Mouse (Mus musculus) thymus, adult 2 months (tissue): ENCODE measurements at regions not wholly inside any gene's neighbourhood (a gene's known extent, or its start where the extent isn't known, plus 50 kb on each side); places are given as distances from the start of the nearest gene placed in this dataset.

Experiments used
- DNase-seq: peaks from one replicate; pipeline ENCODE4 v3.0.0; 2021
- H3K27ac ChIP-seq: fragments of 200-500 bp; 2 replicates; pipeline ENCODE4 v1.5.1; 2012; ENCODE audit warnings: low read length, control low read depth; ENCODE audit not compliant: control insufficient read depth, insufficient read depth
- H3K27me3 ChIP-seq: fragments of 200-500 bp; 2 replicates; pipeline ENCODE4 v1.6.1; 2012; ENCODE audit warnings: mild to moderate bottlenecking, low read length, moderate library complexity, mixed read lengths; ENCODE audit not compliant: control insufficient read depth, insufficient read depth
- H3K36me3 ChIP-seq: fragments of 200-500 bp; 2 replicates; pipeline ENCODE4 v1.6.1; 2012; ENCODE audit warnings: mild to moderate bottlenecking, low read length, moderate library complexity; ENCODE audit not compliant: control insufficient read depth, insufficient read depth
- H3K4me1 ChIP-seq: fragments of 200-500 bp; replicated peaks from 2 replicates; pipeline ENCODE4 v1.6.1; 2012; ENCODE audit warnings: low read length; ENCODE audit not compliant: control insufficient read depth, insufficient read depth
- H3K4me3 ChIP-seq: fragments of 200-500 bp; 2 replicates; pipeline ENCODE4 v1.5.1; 2012; ENCODE audit warnings: mild to moderate bottlenecking, low read length, control low read depth, moderate library complexity; ENCODE audit not compliant: control insufficient read depth, insufficient read depth
- CTCF ChIP-seq: fragments of 200-500 bp; IDR thresholded peaks from 2 replicates; pipeline ENCODE4 v1.5.1; 2012; ENCODE audit warnings: mild to moderate bottlenecking, control low read depth, low read length, moderate library complexity, borderline replicate concordance; ENCODE audit not compliant: control insufficient read depth, poor library complexity, insufficient read depth; ENCODE audit errors: extremely low read depth
- POLR2A ChIP-seq: fragments of 200-500 bp; IDR thresholded peaks from 2 replicates; pipeline ENCODE4 v1.6.1; 2012; ENCODE audit warnings: mild to moderate bottlenecking, low read length, control low read depth, moderate library complexity; ENCODE audit not compliant: control insufficient read depth, poor library complexity, insufficient read depth; ENCODE audit errors: extremely low read depth
- WGBS: fragments of 180-500 bp; shearing (Covaris S2); methylation state at CpG from one replicate; pipeline ENCODE4 v1.1.7; 2018; 5-methylcytosine and 5-hydroxymethylcytosine counted together

GRCm38 (mm10) chr5:119052354-119052996, 492.0 kb downstream of the Med13l start:
- no peaks in the 10 kb centered on the region for H3K4me1 ChIP-seq
- no peaks in the 10 kb centered on the region for H3K36me3 ChIP-seq
- DNase-seq: no peak
- no peaks in the 10 kb centered on the region for H3K27me3 ChIP-seq
- TF ChIP-seq POLR2A: no peak
- no peak for TF ChIP-seq CTCF
- no peak overlapping the region for H3K27ac ChIP-seq
- no peak overlapping the region for H3K4me3 ChIP-seq
- WGBS: 44% methylated on average over 11 of the region's 11 CpGs

- 93% methylated on average over 8 of the region's 8 CpGs for WGBS
- H3K27ac ChIP-seq: no peak overlapping the region
- no peak overlapping the region for H3K4me3 ChIP-seq
- no peaks in the 10 kb centered on the region for H3K27me3 ChIP-seq
- DNase-seq: peak; percentile 6
- H3K36me3 ChIP-seq: no peaks in the 10 kb centered on the region
- H3K4me1 ChIP-seq: no peaks in the 10 kb centered on the region
- no peak for TF ChIP-seq POLR2A
- TF ChIP-seq CTCF: no peak
These were observed 493.3 kb downstream of the Med13l start for GRCm38 (mm10) chr5:119053738-119054137.

- Histone ChIP-seq H3K4me1 (no peaks in the 10 kb centered on the region), H3K27me3 (no peaks in the 10 kb centered on the region), H3K36me3 (no peaks in the 10 kb centered on the region), H3K27ac (no peak overlapping the region), H3K4me3 (no peak overlapping the region)
- no peak for DNase-seq
- WGBS: 81% methylated on average over 6 of the region's 6 CpGs
- no peak for TF ChIP-seq POLR2A
- TF ChIP-seq CTCF: no peak
These were observed 493.9 kb downstream of the Med13l start for GRCm38 (mm10) chr5:119054393-119054792.

GRCm38 (mm10) chr5:119055430-119055829, 495.0 kb downstream of the Med13l start:
- Histone ChIP-seq H3K27me3 (no peaks in the 10 kb centered on the region), H3K4me1 (no peaks in the 10 kb centered on the region), H3K27ac (no peak overlapping the region), H3K4me3 (no peak overlapping the region), H3K36me3 (no peaks in the 10 kb centered on the region)
- 65% methylated on average over 12 of the region's 12 CpGs for WGBS
- no peak for TF ChIP-seq CTCF
- TF ChIP-seq POLR2A: no peak
- no peak for DNase-seq

GRCm38 (mm10) chr5:119057813-119058212, 497.3 kb downstream of the Med13l start:
- no peak for TF ChIP-seq CTCF
- no peak for TF ChIP-seq POLR2A
- H3K36me3 ChIP-seq: no peaks in the 10 kb centered on the region
- no peak overlapping the region for H3K27ac ChIP-seq
- no peaks in the 10 kb centered on the region for H3K4me1 ChIP-seq
- no peaks in the 10 kb centered on the region for H3K27me3 ChIP-seq
- WGBS: 98% methylated on average over 4 of the region's 4 CpGs
- no peak for DNase-seq
- H3K4me3 ChIP-seq: no peak overlapping the region

GRCm38 (mm10) chr5:119058231-119058851, 497.9 kb downstream of the Med13l start:
- DNase-seq: no peak
- 59% methylated on average over 10 of the region's 10 CpGs for WGBS
- TF ChIP-seq CTCF (no peak), POLR2A (no peak)
- Histone ChIP-seq H3K27ac (no peak overlapping the region), H3K27me3 (no peaks in the 10 kb centered on the region), H3K4me1 (no peaks in the 10 kb centered on the region), H3K4me3 (no peak overlapping the region), H3K36me3 (no peaks in the 10 kb centered on the region)

GRCm38 (mm10) chr5:119059223-119059622, 498.7 kb downstream of the Med13l start:
- no peaks in the 10 kb centered on the region for H3K4me1 ChIP-seq
- no peak for DNase-seq
- TF ChIP-seq POLR2A (no peak), CTCF (no peak)
- H3K27me3 ChIP-seq: no peaks in the 10 kb centered on the region
- no peaks in the 10 kb centered on the region for H3K36me3 ChIP-seq
- H3K27ac ChIP-seq: no peak overlapping the region
- 96% methylated on average over 2 of the region's 2 CpGs for WGBS
- H3K4me3 ChIP-seq: no peak overlapping the region
